Mouse (Mus musculus) cerebellum, adult 2 months (tissue): ENCODE data around the gene Ift20.

Source experiments
- CTCF ChIP-seq: fragments of 200-500 bp; IDR thresholded peaks from 2 replicates; pipeline ENCODE4 v1.5.1; 2011; ENCODE audit warnings: low read depth, mild to moderate bottlenecking, control low read depth, low read length, moderate library complexity, borderline replicate concordance; ENCODE audit not compliant: insufficient read depth
- POLR2A ChIP-seq: fragments of 200-500 bp; IDR thresholded peaks from 2 replicates; pipeline ENCODE4 v1.6.1; 2011; ENCODE audit warnings: low read length, control low read depth, borderline replicate concordance; ENCODE audit not compliant: insufficient read depth

GRCm38 (mm10) chr11:78502909-78503650 is 33.1 kb upstream of the Ift20 start, which contains the start of gene Sebox:
- TF ChIP-seq POLR2A (no peak; the same call in 1 of the 2 replicates), CTCF (no peak)
